Mouse (Mus musculus) brain, embryonic 14.5 days (tissue): ENCODE results near the gene Arhgef3.

Experiments used
- CTCF ChIP-seq: fragments of 200-500 bp; IDR thresholded peaks from 2 replicates; pipeline ENCODE4 v1.5.1; 2012; ENCODE audit warnings: inconsistent platforms, mild to moderate bottlenecking, moderate library complexity, borderline replicate concordance; ENCODE audit not compliant: insufficient read depth, insufficient read length; ENCODE audit errors: extremely low read depth
- POLR2A ChIP-seq: fragments of 200-500 bp; IDR thresholded peaks from 2 replicates; pipeline ENCODE4 v1.6.1; 2012; ENCODE audit warnings: mild to moderate bottlenecking, inconsistent platforms, borderline replicate concordance; ENCODE audit not compliant: poor library complexity, insufficient read depth, insufficient read length, severe bottlenecking; ENCODE audit errors: extremely low read depth

DNA sequence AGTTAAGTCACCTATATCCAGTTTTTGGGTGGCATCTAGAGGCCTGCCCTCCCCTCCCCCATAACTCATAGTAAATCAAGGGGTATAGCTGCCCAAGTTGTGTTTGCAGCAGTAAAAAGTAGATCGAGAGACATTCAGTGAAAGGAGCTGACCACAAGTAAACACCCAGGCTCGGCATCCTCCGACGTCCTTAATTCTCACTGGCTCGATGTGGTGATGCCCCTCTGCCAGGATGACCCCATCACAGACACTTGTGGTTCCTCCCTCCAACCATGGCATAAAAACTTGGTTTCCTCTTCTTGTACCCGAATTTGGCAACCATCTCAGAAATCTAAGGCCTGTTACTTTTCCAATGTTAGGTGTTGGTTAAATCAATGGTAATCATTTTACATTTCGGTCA, 118.4 kb downstream of the Arhgef3 start:
- no peak for TF ChIP-seq CTCF
- TF ChIP-seq POLR2A: no peak
